Mouse (Mus musculus) kidney, embryonic 16.5 days (tissue): Measurements from ENCODE around the gene Pkhd1. TPM values are rescaled to one million over a fixed set of nuclear protein-coding genes. Genes with fewer than 3 reads are reported as not detected.
"Not testable (repeated sequence)": the region's sequence is repeated elsewhere in the genome, so short reads cannot be mapped to it uniquely, and the experiment has no call there.

Experiments
- ATAC-seq: fragments of 200-750 bp; cut with Nextera tagmentation; 2 replicates; pipeline ENCODE4 v1.8.0; 2017; ENCODE audit warnings: moderate TSS enrichment; ENCODE audit not compliant: low FRiP score, low TSS enrichment
- H3K27ac ChIP-seq: fragments of 300-500 bp; sonication (generic); 2 replicates; pipeline ENCODE4 v1.5.1; 2014; ENCODE audit warnings: low read length
- H3K27me3 ChIP-seq: fragments of 300-500 bp; sonication (generic); 2 replicates; pipeline ENCODE4 v1.6.1; 2014; ENCODE audit warnings: low read length, control low read depth, mixed read lengths; ENCODE audit not compliant: insufficient read depth
- H3K36me3 ChIP-seq: fragments of 300-500 bp; sonication (generic); 2 replicates; pipeline ENCODE4 v1.6.1; 2014; ENCODE audit warnings: low read length, control low read depth, mixed read lengths; ENCODE audit not compliant: insufficient read depth
- H3K4me1 ChIP-seq: fragments of 300-500 bp; sonication (generic); 2 replicates; pipeline ENCODE4 v1.6.1; 2014; ENCODE audit warnings: low read length, control low read depth, mixed read lengths; ENCODE audit not compliant: insufficient read depth
- H3K4me2 ChIP-seq: fragments of 300-500 bp; sonication (generic); replicated peaks from 2 replicates; pipeline ENCODE4 v1.6.1; 2014; ENCODE audit warnings: low read depth, low read length
- H3K4me3 ChIP-seq: fragments of 300-500 bp; sonication (generic); 2 replicates; pipeline ENCODE4 v1.5.1; 2014; ENCODE audit warnings: mild to moderate bottlenecking, low read length
- H3K9ac ChIP-seq: fragments of 300-500 bp; sonication (generic); replicated peaks from 2 replicates; pipeline ENCODE4 v1.6.1; 2014; ENCODE audit warnings: low read length
- H3K9me3 ChIP-seq: fragments of 300-500 bp; sonication (generic); 2 replicates; pipeline ENCODE4 v1.6.1; 2016; ENCODE audit warnings: low read length, control low read depth
- WGBS: fragments of 180-500 bp; shearing (Covaris S2); extraction: QIAGEN DNeasy Blood & Tissue Kit; methylation state at CpG from one replicate; pipeline ENCODE4 v1.1.7; 2014; 5-methylcytosine and 5-hydroxymethylcytosine counted together
- polyA plus RNA-seq: library from polyadenylated mRNA; unstranded; fragments of >200 nt; fragmentation: Nextera tagmentation; extraction: Ambion mirVana; gene quantifications from 2 replicates; pipeline ENCODE4 v1.2.1, GENCODE M21; 2015

Pkhd1 gene
- polyA plus RNA-seq, 1 experiment from 2014 or later: 4.7 TPM

DNA sequence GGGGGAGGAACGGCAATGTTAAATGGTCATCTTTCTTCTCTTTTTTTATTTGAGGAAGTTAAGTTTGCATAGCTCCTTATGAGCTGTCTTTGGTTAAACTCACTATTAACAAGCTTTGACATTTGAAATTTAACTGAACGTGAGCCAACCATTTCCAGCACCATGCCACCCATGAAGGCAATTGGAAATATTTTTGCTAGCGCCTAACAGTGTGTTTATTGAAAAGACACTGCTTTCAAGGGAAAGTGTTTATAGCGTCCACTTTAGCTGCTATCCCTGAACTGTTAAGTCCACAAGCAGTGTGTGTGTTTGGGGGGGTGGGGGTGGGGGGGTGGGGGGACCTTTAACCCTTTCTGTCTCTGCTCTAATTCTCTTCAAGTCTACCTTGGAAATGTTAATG is 151.4 kb downstream of the Pkhd1 start:
- Histone ChIP-seq H3K9me3 (no peaks in the 10 kb centered on the region), H3K27me3 (no peaks in the 10 kb centered on the region), H3K36me3 (no peaks in the 10 kb centered on the region), H3K4me3 (no peak overlapping the region), H3K4me1 (no peaks in the 10 kb centered on the region), H3K9ac (no peak overlapping the region), H3K4me2 (no peak overlapping the region), H3K27ac (no peak overlapping the region)
- WGBS: 30% methylated on average over 4 of the region's 4 CpGs
- ATAC-seq: no peak

DNA sequence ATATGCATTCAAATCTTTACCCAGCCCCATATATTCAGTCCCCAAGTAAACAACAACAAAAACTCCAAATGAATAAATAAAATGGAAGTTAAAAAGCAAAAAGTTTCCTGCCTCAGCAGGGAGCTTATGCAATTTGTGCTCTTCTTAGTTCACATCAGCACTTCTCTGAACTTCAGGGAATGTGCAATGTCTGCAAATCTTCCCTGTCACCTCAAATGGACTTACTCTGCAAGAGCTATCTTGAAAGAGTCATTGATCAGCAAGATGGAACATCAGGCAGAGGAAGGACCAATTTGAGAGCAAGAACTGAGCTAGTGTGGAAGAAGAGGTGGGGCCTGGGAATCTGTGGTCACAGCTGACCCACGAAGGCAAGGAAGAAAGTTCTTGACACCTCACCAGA is 163.2 kb downstream of the Pkhd1 start:
- H3K27me3 ChIP-seq: no peaks in the 10 kb centered on the region
- H3K4me2 ChIP-seq: no peak overlapping the region
- H3K36me3 ChIP-seq: no peaks in the 10 kb centered on the region
- H3K4me3 ChIP-seq: no peak overlapping the region
- no peak for ATAC-seq
- no peak overlapping the region for H3K27ac ChIP-seq
- H3K4me1 ChIP-seq: no peaks in the 10 kb centered on the region
- WGBS: 52% methylated on average over 1 of the region's 1 CpGs
- H3K9me3 ChIP-seq: no peaks in the 10 kb centered on the region
- H3K9ac ChIP-seq: no peak overlapping the region

DNA sequence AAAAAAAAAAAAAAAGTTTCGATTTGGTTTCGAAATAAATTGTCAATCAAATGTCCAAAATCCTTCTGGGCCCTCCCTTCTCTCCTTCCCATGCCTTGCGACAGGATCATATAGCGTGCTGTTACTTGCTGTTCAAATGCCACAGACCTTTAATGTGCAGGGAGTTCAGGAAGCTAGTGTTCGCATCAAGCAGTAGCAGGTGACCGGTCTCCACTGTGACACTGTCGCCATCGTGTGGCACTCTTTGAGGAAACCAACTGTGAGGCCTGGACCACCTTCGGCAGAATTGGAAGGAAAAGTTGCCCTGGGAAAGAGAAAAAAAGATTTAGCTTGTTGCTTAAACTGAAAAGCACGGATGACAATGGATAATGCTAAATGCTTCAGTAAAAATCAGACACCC is 167.8 kb downstream of the Pkhd1 start:
- Histone ChIP-seq H3K9me3 (no peaks in the 10 kb centered on the region), H3K36me3 (no peaks in the 10 kb centered on the region), H3K9ac (no peak overlapping the region), H3K27me3 (no peaks in the 10 kb centered on the region), H3K27ac (no peak overlapping the region), H3K4me1 (no peaks in the 10 kb centered on the region), H3K4me3 (no peak overlapping the region), H3K4me2 (no peak overlapping the region)
- ATAC-seq: peak; percentile 71; the same call in 1 of the 2 replicates
- 25% methylated on average over 10 of the region's 10 CpGs for WGBS

- not testable (repeated sequence) for H3K27ac ChIP-seq, ATAC-seq, H3K9ac ChIP-seq, H3K27me3 ChIP-seq, H3K9me3 ChIP-seq, H3K4me2 ChIP-seq, H3K4me1 ChIP-seq, H3K4me3 ChIP-seq, H3K36me3 ChIP-seq
- 88% methylated on average over 16 of the region's 16 CpGs for WGBS
Observed at GRCm38 (mm10) chr1:20432026-20432425, 185.8 kb downstream of the Pkhd1 start.

- WGBS: 77% methylated on average over 3 of the region's 3 CpGs
- ATAC-seq: no peak
- H3K27me3 ChIP-seq: no peaks in the 10 kb centered on the region
Observed at GRCm38 (mm10) chr1:20429056-20429394, 188.8 kb downstream of the Pkhd1 start.

GRCm38 (mm10) chr1:20428370-20429055 is 189.4 kb downstream of the Pkhd1 start:
- H3K36me3 ChIP-seq: no peaks in the 10 kb centered on the region

More at GRCm38 (mm10) chr1:20429056-20429394, 188.8 kb downstream of the Pkhd1 start:
- no peaks in the 10 kb centered on the region for H3K9me3 ChIP-seq
- H3K27ac ChIP-seq: no peak overlapping the region
- no peak overlapping the region for H3K9ac ChIP-seq
- no peaks in the 10 kb centered on the region for H3K36me3 ChIP-seq
- no peak overlapping the region for H3K4me2 ChIP-seq
- no peak overlapping the region for H3K4me3 ChIP-seq
- H3K4me1 ChIP-seq: 0 out of 2 replicates have a peak, but pooled peaks cover 5% of the 10 kb centered on the region

GRCm38 (mm10) chr1:20409411-20409967 is 208.4 kb downstream of the Pkhd1 start:
- Histone ChIP-seq H3K27me3 (no peaks in the 10 kb centered on the region), H3K9me3 (no peaks in the 10 kb centered on the region), H3K9ac (no peak overlapping the region), H3K4me2 (no peak overlapping the region), H3K27ac (no peak overlapping the region), H3K4me1 (no peaks in the 10 kb centered on the region), H3K36me3 (no peaks in the 10 kb centered on the region), H3K4me3 (no peak overlapping the region)
- no peak for ATAC-seq
- WGBS: 78% methylated on average over 5 of the region's 5 CpGs

More at GRCm38 (mm10) chr1:20428370-20429055, 189.4 kb downstream of the Pkhd1 start:
- Histone ChIP-seq H3K9me3 (no peaks in the 10 kb centered on the region), H3K4me1 (0 out of 2 replicates have a peak, but pooled peaks cover 5% of the 10 kb centered on the region), H3K27ac (no peak overlapping the region), H3K4me3 (no peak overlapping the region), H3K9ac (no peak overlapping the region), H3K27me3 (no peaks in the 10 kb centered on the region), H3K4me2 (no peak overlapping the region)
- peak; percentile 95 for ATAC-seq
- WGBS: 38% methylated on average over 12 of the region's 12 CpGs

- H3K9me3 ChIP-seq: no peaks in the 10 kb centered on the region
- H3K4me2 ChIP-seq: no peak overlapping the region
- no peak overlapping the region for H3K4me3 ChIP-seq
- peak; percentile 78 for ATAC-seq
- WGBS: 16% methylated on average over 4 of the region's 4 CpGs
- no peak overlapping the region for H3K9ac ChIP-seq
- H3K4me1 ChIP-seq: no peaks in the 10 kb centered on the region
- no peaks in the 10 kb centered on the region for H3K27me3 ChIP-seq
- H3K27ac ChIP-seq: no peak overlapping the region
- H3K36me3 ChIP-seq: no peaks in the 10 kb centered on the region
Observed at GRCm38 (mm10) chr1:20398319-20398718, 219.5 kb downstream of the Pkhd1 start.

DNA sequence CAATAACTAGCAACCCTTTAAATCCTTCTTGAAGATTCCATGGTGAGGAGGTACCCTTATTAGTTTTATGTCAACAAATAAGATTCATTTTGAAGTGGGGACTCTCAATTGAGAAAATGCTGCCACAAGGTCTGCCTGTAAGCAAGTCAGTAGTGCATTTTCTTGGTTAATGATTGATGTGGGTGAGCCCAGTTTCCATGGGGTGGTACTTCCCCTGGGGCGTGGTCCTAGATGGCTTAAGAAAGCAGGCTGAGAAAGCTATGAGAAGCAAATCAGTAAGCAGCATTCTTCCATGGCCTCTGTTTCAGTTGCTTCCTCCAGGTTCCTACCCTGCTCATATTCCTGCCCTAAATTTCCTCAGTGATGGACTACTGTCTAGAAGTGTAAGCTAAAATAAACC is 253.4 kb downstream of the Pkhd1 start:
- H3K36me3 ChIP-seq: no peaks in the 10 kb centered on the region
- H3K4me3 ChIP-seq: no peak overlapping the region
- no peaks in the 10 kb centered on the region for H3K4me1 ChIP-seq
- no peak overlapping the region for H3K27ac ChIP-seq
- H3K27me3 ChIP-seq: no peaks in the 10 kb centered on the region
- no peaks in the 10 kb centered on the region for H3K9me3 ChIP-seq
- 59% methylated on average over 1 of the region's 1 CpGs for WGBS
- peak; percentile 84 for ATAC-seq
- no peak overlapping the region for H3K9ac ChIP-seq
- no peak overlapping the region for H3K4me2 ChIP-seq

- H3K4me3 ChIP-seq: no peak overlapping the region
- no peaks in the 10 kb centered on the region for H3K4me1 ChIP-seq
- 66% methylated on average over 3 of the region's 3 CpGs for WGBS
- no peak overlapping the region for H3K4me2 ChIP-seq
- H3K27ac ChIP-seq: no peak overlapping the region
- H3K27me3 ChIP-seq: no peaks in the 10 kb centered on the region
- no peaks in the 10 kb centered on the region for H3K9me3 ChIP-seq
- no peak overlapping the region for H3K9ac ChIP-seq
- no peaks in the 10 kb centered on the region for H3K36me3 ChIP-seq
- no peak for ATAC-seq
Observed at GRCm38 (mm10) chr1:20344651-20345050, 273.2 kb downstream of the Pkhd1 start.
